Mouse (Mus musculus) left cerebral cortex, postnatal 36 days (tissue): ENCODE measurements at regions not wholly inside any gene's neighbourhood (a gene's known extent, or its start where the extent isn't known, plus 50 kb on each side); places are given as distances from the start of the nearest gene placed in this dataset.

Experiments used
- DNase-seq, 2 experiments: peaks; one replicate each; pipeline ENCODE4 v3.0.0; 2021 to 2022; ENCODE audit warnings: low spot score in 2 of 2, mixed read lengths in 1 of 2
- intact Hi-C: fragments of 180-260 bp; cut with DNase I; formaldehyde crosslinking; loops from one replicate; pipeline ENCODE4 v1.15.1; 2025

GRCm38 (mm10) chr11:28782486-28782885 lies 70.5 kb upstream of the Efemp1 start:
- DNase-seq: no peak
- intact Hi-C loops: no loop called here

- no peak for DNase-seq
- intact Hi-C loops: no loop called here
Measured at GRCm38 (mm10) chr11:28770831-28771230, 82.2 kb upstream of the Efemp1 start.

GRCm38 (mm10) chr11:28760751-28761150 lies 92.3 kb upstream of the Efemp1 start:
- no peak for DNase-seq
- intact Hi-C loops: no loop called here

- DNase-seq: peak; percentile 4 to 6
- intact Hi-C loops: loop anchor here (10.0 kb wide), 1 partner anchor 310 kb away; no protein-coding TSS in a partner anchor
Measured at GRCm38 (mm10) chr11:28734941-28735597, 117.9 kb upstream of the Efemp1 start.

- intact Hi-C loops: loop anchor here (10.0 kb wide), 1 partner anchor 310 kb away; no protein-coding TSS in a partner anchor
- DNase-seq: no peak
Measured at GRCm38 (mm10) chr11:28734581-28734931, 118.4 kb upstream of the Efemp1 start.

- intact Hi-C loops: loop anchor here (10.0 kb wide), 1 partner anchor 311 kb away; no protein-coding TSS in a partner anchor
- no peak for DNase-seq
Measured at GRCm38 (mm10) chr11:28733877-28734580, 119.0 kb upstream of the Efemp1 start.

GRCm38 (mm10) chr11:28730140-28730539 lies 122.9 kb upstream of the Efemp1 start:
- no peak for DNase-seq
- intact Hi-C loops: loop anchor here (10.0 kb wide), 1 partner anchor 315 kb away; no protein-coding TSS in a partner anchor

GRCm38 (mm10) chr11:28709511-28709910 lies 125.4 kb upstream of the Ccdc85a start:
- DNase-seq: no peak
- intact Hi-C loops: no loop called here

- intact Hi-C loops: no loop called here
- no peak for DNase-seq
Measured at GRCm38 (mm10) chr11:28708431-28708830, 124.3 kb upstream of the Ccdc85a start.

- intact Hi-C loops: no loop called here
Measured at GRCm38 (mm10) chr11:28702384-28702783, 118.3 kb upstream of the Ccdc85a start.

GRCm38 (mm10) chr11:28701379-28701778 lies 117.3 kb upstream of the Ccdc85a start:
- peak in 1 of 2 experiments; percentile 27 for DNase-seq
- intact Hi-C loops: no loop called here

More at GRCm38 (mm10) chr11:28702384-28702783, 118.3 kb upstream of the Ccdc85a start:
- DNase-seq: no peak

- intact Hi-C loops: no loop called here
- DNase-seq: no peak
Measured at GRCm38 (mm10) chr11:28699766-28700165, 115.6 kb upstream of the Ccdc85a start.

GRCm38 (mm10) chr11:28697644-28698480 lies 113.7 kb upstream of the Ccdc85a start:
- intact Hi-C loops: no loop called here
- no peak for DNase-seq

GRCm38 (mm10) chr11:28695031-28695430 lies 110.9 kb upstream of the Ccdc85a start:
- intact Hi-C loops: no loop called here
- no peak for DNase-seq

- intact Hi-C loops: no loop called here
Measured at GRCm38 (mm10) chr11:28693303-28693702, 109.2 kb upstream of the Ccdc85a start.

GRCm38 (mm10) chr11:28692263-28693194 lies 108.4 kb upstream of the Ccdc85a start:
- DNase-seq: no peak
- intact Hi-C loops: no loop called here

More at GRCm38 (mm10) chr11:28693303-28693702, 109.2 kb upstream of the Ccdc85a start:
- DNase-seq: no peak

- no peak for DNase-seq
- intact Hi-C loops: no loop called here
Measured at GRCm38 (mm10) chr11:28688436-28688835, 104.3 kb upstream of the Ccdc85a start.

GRCm38 (mm10) chr11:28685407-28685806 lies 101.3 kb upstream of the Ccdc85a start:
- no peak for DNase-seq
- intact Hi-C loops: no loop called here

GRCm38 (mm10) chr11:28681311-28681710 lies 97.2 kb upstream of the Ccdc85a start:
- intact Hi-C loops: no loop called here
- DNase-seq: no peak
